Mouse (Mus musculus) CH12.LX (cell line): ENCODE results near the gene Cdh4.

Source experiments
- CHD1 ChIP-seq: IDR thresholded peaks from 2 replicates; pipeline ENCODE4 v1.6.1; 2012; ENCODE audit warnings: low read depth, low read length, improper control_type of control experiment, inconsistent platforms
- SIN3A ChIP-seq: IDR thresholded peaks from 2 replicates; pipeline ENCODE4 v1.6.1; 2012; ENCODE audit warnings: low read length, improper control_type of control experiment, inconsistent platforms

DNA sequence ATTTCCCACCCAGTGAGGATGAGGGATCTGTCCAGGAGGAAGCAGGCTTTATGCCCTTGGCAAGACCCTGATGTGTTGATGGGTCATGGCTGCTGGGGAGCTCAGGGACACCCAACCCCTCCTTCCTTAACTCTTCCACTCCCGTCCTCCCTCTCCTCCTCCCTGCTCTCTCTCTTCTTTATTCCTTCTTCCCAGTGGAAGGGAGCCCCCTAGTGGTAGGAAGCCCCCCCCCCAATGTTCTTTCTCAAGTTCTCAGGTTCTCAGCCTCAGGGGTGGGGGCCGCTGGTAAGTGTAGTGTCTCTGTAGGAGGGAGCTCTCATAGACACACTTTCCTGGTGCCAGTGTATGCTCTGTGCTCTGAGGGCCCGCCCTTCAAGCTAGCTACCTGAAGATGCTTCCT, 421.0 kb downstream of the Cdh4 start:
- no peak for TF ChIP-seq SIN3A
- no peak for TF ChIP-seq CHD1
